Mouse (Mus musculus) heart, postnatal 0 days (tissue): ENCODE measurements around the gene Tmc1.

Experiments used
- CTCF ChIP-seq: IDR thresholded peaks from 2 replicates; pipeline ENCODE4 v1.5.1; 2016; ENCODE audit warnings: antibody characterized with exemption, control low read depth, low read depth
- EP300 ChIP-seq: IDR thresholded peaks from 2 replicates; pipeline ENCODE4 v1.6.1; 2016; ENCODE audit warnings: antibody characterized with exemption, low read depth

- TF ChIP-seq CTCF (no peak), EP300 (no peak)
Observed at GRCm38 (mm10) chr19:20836055-20836845, 117.8 kb downstream of the Tmc1 start.
